Mouse (Mus musculus): ENCODE results near the gene Gm14295.
"Not testable (repeated sequence)": the region's sequence is repeated elsewhere in the genome, so short reads cannot be mapped to it uniquely, and the experiment has no call there.

The Gm14295 gene

GRCm38 (mm10) chr2:176798312-176798711, at the start of gene Gm14295:
Gene Gm14295, plus strand, starts transcription at chr2:176798612.
- not testable (repeated sequence) for DNase-seq (ENCODE audit: low spot score)

DNA sequence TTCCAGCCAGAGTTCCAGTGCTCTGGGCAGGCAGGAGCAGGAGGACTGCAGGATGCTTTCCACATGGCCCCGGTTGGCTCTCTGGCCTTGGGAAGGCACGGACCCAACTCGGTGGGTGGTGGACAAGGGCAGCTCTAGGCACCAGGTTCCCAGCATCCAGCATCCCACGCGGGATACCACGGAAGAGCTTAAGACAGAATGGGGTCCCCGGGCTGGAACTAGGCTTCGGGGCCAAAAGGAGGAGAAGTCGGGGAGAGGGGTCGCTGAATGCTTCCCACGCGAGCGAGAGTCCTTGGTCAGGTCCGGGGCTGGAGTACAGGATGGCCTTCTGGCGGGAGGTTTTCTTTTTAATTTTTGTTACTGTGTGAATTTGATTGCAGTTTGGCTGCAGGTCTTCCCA, 373 bp downstream of the Gm14295 start:
- DNase-seq (ENCODE audit: low spot score): not testable (repeated sequence)

- not testable (repeated sequence) for DNase-seq (ENCODE audit: low spot score)
These were observed 32.4 kb downstream of the Gm14295 start, which contains the start of gene Gm14408 for GRCm38 (mm10) chr2:176830840-176831239. Gene Gm14408, plus strand, starts transcription at chr2:176831140.

Data from retina, embryonic 14.5 days (tissue).